Mouse (Mus musculus): ENCODE measurements at regions not wholly inside any gene's neighbourhood (a gene's known extent, or its start where the extent isn't known, plus 50 kb on each side); places are given as distances from the start of the nearest gene placed in this dataset.
A peak's percentile ranks its signal among the peaks of the same experiment; 100 is the strongest.

GRCm38 (mm10) chr15:59207976-59208375 lies 318.9 kb downstream of the Gm49356 start:
- DNase-seq (ENCODE audit: low spot score) = no peak

- no peak for DNase-seq (ENCODE audit: low spot score)
Observed at GRCm38 (mm10) chr15:59212362-59212761, 323.3 kb downstream of the Gm49356 start.

GRCm38 (mm10) chr15:59214096-59214495 lies 325.0 kb downstream of the Gm49356 start:
- DNase-seq (ENCODE audit: low spot score) = no peak

GRCm38 (mm10) chr15:59215239-59215638 lies 326.1 kb downstream of the Gm49356 start:
- DNase-seq (ENCODE audit: low spot score) = no peak

- DNase-seq (ENCODE audit: low spot score) = no peak
Observed at GRCm38 (mm10) chr15:59217481-59217880, 328.4 kb downstream of the Gm49356 start.

GRCm38 (mm10) chr15:59218916-59219315 lies 329.8 kb downstream of the Gm49356 start:
- DNase-seq (ENCODE audit: low spot score) = no peak

GRCm38 (mm10) chr15:59225637-59226036 lies 336.5 kb downstream of the Gm49356 start:
- no peak for DNase-seq (ENCODE audit: low spot score)

- DNase-seq (ENCODE audit: low spot score) = no peak
Observed at GRCm38 (mm10) chr15:59227293-59227692, 338.2 kb downstream of the Gm49356 start.

GRCm38 (mm10) chr15:59230536-59230935 lies 341.4 kb downstream of the Gm49356 start:
- no peak for DNase-seq (ENCODE audit: low spot score)

GRCm38 (mm10) chr15:59231703-59232102 lies 342.6 kb downstream of the Gm49356 start:
- DNase-seq (ENCODE audit: low spot score) = no peak

- DNase-seq (ENCODE audit: low spot score) = no peak
Observed at GRCm38 (mm10) chr15:59232290-59232689, 343.2 kb downstream of the Gm49356 start.

- no peak for DNase-seq (ENCODE audit: low spot score)
Observed at GRCm38 (mm10) chr15:59237446-59238161, 348.5 kb downstream of the Gm49356 start.

GRCm38 (mm10) chr15:59241752-59242151 lies 352.7 kb downstream of the Gm49356 start:
- DNase-seq (ENCODE audit: low spot score) = no peak

- no peak for DNase-seq (ENCODE audit: low spot score)
Observed at GRCm38 (mm10) chr15:59245927-59246649, 357.0 kb downstream of the Gm49356 start.

- no peak for DNase-seq (ENCODE audit: low spot score)
Observed at GRCm38 (mm10) chr15:59248477-59249260, 359.6 kb downstream of the Gm49356 start.

GRCm38 (mm10) chr15:59261380-59261779 lies 372.3 kb downstream of the Gm49356 start:
- no peak for DNase-seq (ENCODE audit: low spot score)

GRCm38 (mm10) chr15:59262380-59262779 lies 373.3 kb downstream of the Gm49356 start:
- DNase-seq (ENCODE audit: low spot score) = no peak

- DNase-seq (ENCODE audit: low spot score) = peak; percentile 12
Observed at GRCm38 (mm10) chr15:59263433-59264328, 374.6 kb downstream of the Gm49356 start.

Measured in layer of hippocampus, adult 11-12 months (tissue).